ENCODE assay signal across 10 mouse cellular contexts in the genomic region with DNA sequence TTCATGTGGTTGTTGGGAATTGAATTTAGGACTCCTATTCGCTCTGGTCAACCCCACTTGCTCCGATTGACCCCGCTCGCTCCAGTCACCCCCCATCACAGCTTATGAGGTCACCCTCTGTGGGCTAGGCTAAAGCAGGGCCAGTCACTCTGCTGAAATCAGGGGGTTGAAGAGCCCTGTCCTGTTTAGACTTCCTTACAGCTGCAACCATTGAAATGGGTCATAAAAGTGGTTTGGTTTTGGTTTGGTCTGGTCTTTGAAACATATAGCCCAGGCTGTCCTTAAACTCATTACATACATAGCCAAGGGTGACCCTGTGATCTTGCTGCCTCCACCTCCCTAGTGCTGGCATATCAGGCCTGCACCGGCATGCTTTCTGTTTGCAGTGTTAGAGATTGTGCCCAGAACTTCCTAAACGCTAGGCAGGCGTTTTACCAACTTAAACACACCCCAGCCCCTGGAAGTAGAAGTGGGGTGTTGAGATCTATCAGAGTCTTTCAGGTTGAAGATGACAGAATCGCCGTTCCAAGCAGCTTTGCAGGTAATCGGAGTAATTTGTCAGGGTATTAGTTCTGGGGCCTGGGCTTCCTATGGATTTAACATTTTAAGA. TPM values are rescaled to one million over a fixed set of nuclear protein-coding genes. Genes with fewer than 3 reads are reported as not detected.
DNase-seq lines count a peak whose midpoint lies in the region; ATAC-seq and TF ChIP-seq lines count a peak whose summit lies in the region.
"Had no signal": no experiment of that assay in that cellular context is flagged by ENCODE, and none has a peak within 500 bp of the region (broad histone marks: within the 10 kb centered on the region; RNA-seq: fewer than 3 reads in every experiment).

No protein-coding gene starts in this region.

- no peak for TF ChIP-seq CTCF in kidney, adult 2 months (conservative IDR thresholded peaks at IDR 0.05; ENCODE audit: insufficient read depth, insufficient read length, low read depth, low read length)
- TF ChIP-seq CTCF in G1E (IDR thresholded peaks at IDR 0.05; ENCODE audit: low read depth, low read length) = no peak
- TF ChIP-seq CTCF in bone marrow, adult 2 months (IDR thresholded peaks at IDR 0.05; ENCODE audit: control insufficient read depth, insufficient read depth, low read length) = no peak

- H3K27ac ChIP-seq in kidney, adult 2 months (ENCODE audit: insufficient read depth, low read depth, low read length) = peak overlapping the region; percentile 24; the same call in 1 of the 2 replicates
- H3K27ac ChIP-seq in kidney, embryonic 14.5 days (ENCODE audit: low read depth, low read length) = no peak overlapping the region
- peak overlapping the region; percentile 91 for H3K27ac ChIP-seq in bone marrow, adult 2 months (ENCODE audit: control insufficient read depth, insufficient read depth, low read depth, low read length, poor library complexity)
- H3K27ac ChIP-seq in midbrain, embryonic 14.5 days (replicated peaks; ENCODE audit: low read depth, low read length) = no peak overlapping the region
- H3K27ac ChIP-seq in midbrain, embryonic 13.5 days = no peak overlapping the region
- H3K27ac ChIP-seq: midbrain, embryonic 12.5 days had no signal

- TF ChIP-seq POLR2A in kidney, adult 2 months (IDR thresholded peaks at IDR 0.05; ENCODE audit: low read depth, low read length) = no peak
- no peak for TF ChIP-seq POLR2A in bone marrow, adult 2 months (IDR thresholded peaks at IDR 0.05; ENCODE audit: borderline replicate concordance, control insufficient read depth, low read depth, low read length)

- no peak for ATAC-seq in kidney, embryonic 14.5 days (ENCODE audit: low FRiP score, low TSS enrichment)
- peak; percentile 11; the same call in 1 of the 2 replicates for ATAC-seq in G1E (ENCODE audit: extremely low read depth, insufficient number of reproducible peaks, low FRiP score, poor library complexity, severe bottlenecking)
- no peak for ATAC-seq in midbrain, embryonic 14.5 days (ENCODE audit: low FRiP score, low TSS enrichment)
- no peak for ATAC-seq in midbrain, embryonic 13.5 days
- ATAC-seq: activated CD4-positive, CD25-positive, alpha-beta regulatory T cell, adult 4 months had no signal

- WGBS in kidney, adult 2 months = 87% methylated on average over 10 of the region's 10 CpGs
- WGBS in kidney, embryonic 14.5 days = 85% methylated on average over 10 of the region's 10 CpGs
- WGBS in bone marrow, adult 2 months = 65% methylated on average over 10 of the region's 10 CpGs
- WGBS in midbrain, embryonic 14.5 days = 92% methylated on average over 10 of the region's 10 CpGs
- 87% methylated on average over 10 of the region's 10 CpGs for WGBS in midbrain, embryonic 13.5 days

- H3K4me3 ChIP-seq in kidney, adult 2 months (ENCODE audit: insufficient read depth, low read depth, low read length) = no peak overlapping the region
- H3K4me3 ChIP-seq in kidney, embryonic 14.5 days (ENCODE audit: low read length) = no peak overlapping the region
- H3K4me3 ChIP-seq in G1E (ENCODE audit: low read depth, low read length) = peak overlapping the region; percentile 61; the same call in 1 of the 2 replicates
- no peak overlapping the region for H3K4me3 ChIP-seq in bone marrow, adult 2 months (replicated peaks; ENCODE audit: control insufficient read depth, low read depth, low read length)
- H3K4me3 ChIP-seq in midbrain, embryonic 14.5 days (replicated peaks; ENCODE audit: low read depth, low read length) = no peak overlapping the region
- H3K4me3 ChIP-seq in midbrain, embryonic 13.5 days (replicated peaks) = no peak overlapping the region
- H3K4me3 ChIP-seq: midbrain, embryonic 12.5 days had no signal

- no peak for DNase-seq in kidney, adult 2 months
- DNase-seq in G1E (ENCODE audit: low spot score) (peak; percentile 17), liver (peak; percentile 74)
- DNase-seq in urinary bladder, adult 18-20 months (ENCODE audit: low spot score in 2 of 2) = no peak
- DNase-seq in midbrain, embryonic 14.5 days = no peak

- H3K9ac ChIP-seq in kidney, embryonic 14.5 days (ENCODE audit: low read depth, low read length) = no peak overlapping the region
- no peak overlapping the region for H3K9ac ChIP-seq in midbrain, embryonic 14.5 days (replicated peaks; ENCODE audit: low read length)
- H3K9ac ChIP-seq in midbrain, embryonic 13.5 days (replicated peaks) = no peak overlapping the region
- H3K9ac ChIP-seq: midbrain, embryonic 12.5 days had no signal

- H3K9me3 ChIP-seq in kidney, embryonic 14.5 days (ENCODE audit: control insufficient read depth, low read length) = no peaks in the 10 kb centered on the region
- H3K9me3 ChIP-seq in G1E (replicated peaks) = no peaks in the 10 kb centered on the region
- no peaks in the 10 kb centered on the region for H3K9me3 ChIP-seq in midbrain, embryonic 14.5 days (ENCODE audit: control insufficient read depth, low read length)
- H3K9me3 ChIP-seq in midbrain, embryonic 13.5 days = no peaks in the 10 kb centered on the region
- H3K9me3 ChIP-seq: midbrain, embryonic 12.5 days had no signal

- no peaks in the 10 kb centered on the region for H3K27me3 ChIP-seq in kidney, adult 2 months (replicated peaks; ENCODE audit: control insufficient read depth, insufficient read depth, low read length)
- H3K27me3 ChIP-seq in kidney, embryonic 14.5 days (ENCODE audit: control insufficient read depth, insufficient read depth, low read length) = no peaks in the 10 kb centered on the region
- no peaks in the 10 kb centered on the region for H3K27me3 ChIP-seq in G1E (ENCODE audit: insufficient read depth, low read length)
- H3K27me3 ChIP-seq in midbrain, embryonic 14.5 days (ENCODE audit: control insufficient read depth, insufficient read depth, low read length) = no peaks in the 10 kb centered on the region
- peaks cover 4% of the 10 kb centered on the region; the same call in 1 of the 2 replicates for H3K27me3 ChIP-seq in midbrain, embryonic 13.5 days
- H3K27me3 ChIP-seq: midbrain, embryonic 12.5 days had no signal

- no peak overlapping the region for H3K4me2 ChIP-seq in kidney, embryonic 14.5 days (replicated peaks; ENCODE audit: low read depth, low read length)
- H3K4me2 ChIP-seq in midbrain, embryonic 14.5 days (ENCODE audit: low read length) = no peak overlapping the region
- H3K4me2 ChIP-seq in midbrain, embryonic 13.5 days (replicated peaks) = no peak overlapping the region
- H3K4me2 ChIP-seq: midbrain, embryonic 12.5 days had no signal

- H3K36me3 ChIP-seq in kidney, adult 2 months (ENCODE audit: control insufficient read depth, insufficient read depth, low read length) = no peaks in the 10 kb centered on the region
- no peaks in the 10 kb centered on the region for H3K36me3 ChIP-seq in kidney, embryonic 14.5 days (ENCODE audit: control insufficient read depth, insufficient read depth, low read length)
- peaks cover 44% of the 10 kb centered on the region for H3K36me3 ChIP-seq in G1E (replicated peaks)
- H3K36me3 ChIP-seq in midbrain, embryonic 14.5 days (ENCODE audit: control insufficient read depth, insufficient read depth, low read length) = no peaks in the 10 kb centered on the region
- no peaks in the 10 kb centered on the region for H3K36me3 ChIP-seq in midbrain, embryonic 13.5 days
- H3K36me3 ChIP-seq: midbrain, embryonic 12.5 days had no signal

- H3K4me1 ChIP-seq in kidney, adult 2 months (ENCODE audit: control insufficient read depth, insufficient read depth, low read length) = 0 out of 2 replicates have a peak, but pooled peaks cover 2% of the 10 kb centered on the region
- peaks cover 21% of the 10 kb centered on the region; the same call in 1 of the 2 replicates for H3K4me1 ChIP-seq in kidney, embryonic 14.5 days (ENCODE audit: control insufficient read depth, insufficient read depth, low read length)
- H3K4me1 ChIP-seq in G1E (ENCODE audit: insufficient read depth, low read depth, low read length) = peaks cover 82% of the 10 kb centered on the region
- H3K4me1 ChIP-seq in bone marrow, adult 2 months (ENCODE audit: control insufficient read depth, insufficient read depth, low read length) = peaks cover 4% of the 10 kb centered on the region; the same call in 1 of the 2 replicates
- peaks cover 6% of the 10 kb centered on the region; the same call in 1 of the 2 replicates for H3K4me1 ChIP-seq in midbrain, embryonic 14.5 days (ENCODE audit: control insufficient read depth, insufficient read depth, low read length)
- H3K4me1 ChIP-seq in midbrain, embryonic 13.5 days (replicated peaks) = peaks cover 10% of the 10 kb centered on the region

RNA-seq across cellular contexts. Expression of gene Lyrm9, which starts 5.8 kb away (rescaled TPM):
- polyA plus RNA-seq in kidney, adult 2 months (2012; rRNA removed) = 22.4 and 24.9 TPM in 2 replicates
- 23.3 and 25.5 TPM in 2 replicates for polyA plus RNA-seq in kidney, embryonic 14.5 days (2014; fragmentation: Nextera tagmentation; extraction: Ambion mirVana)
- 15.2 and 24.9 TPM in 2 replicates for total RNA-seq in G1E (2014; fragmentation: Nextera tagmentation)
- 52.1 and 86.5 TPM in 2 replicates for total RNA-seq in G1E (2017)
- polyA plus RNA-seq in G1E (2012) = 211 and 274 TPM in 2 replicates
- polyA plus RNA-seq in bone marrow, adult 2 months (2011; ENCODE audit: insufficient read depth, insufficient read length, low replicate concordance, missing spikeins) = 19.0 and 27.0 TPM in 2 replicates
- polyA plus RNA-seq in midbrain, embryonic 14.5 days (2014; fragmentation: Nextera tagmentation; extraction: Ambion mirVana) = 26.1 and 30.9 TPM in 2 replicates
- 25.3 and 28.2 TPM in 2 replicates for polyA plus RNA-seq in midbrain, embryonic 13.5 days (2015; fragmentation: Nextera tagmentation; extraction: Ambion mirVana)

Comparison
In these comparisons a context has a peak if more than half of its experiments do, and no peak if none do; other contexts are left out.
1. H3K27ac ChIP-seq: peak in kidney, adult 2 months (single experiment) and bone marrow, adult 2 months (single experiment); none in kidney, embryonic 14.5 days (single experiment), midbrain, embryonic 14.5 days (single experiment) and midbrain, embryonic 13.5 days (single experiment).
2. DNase-seq: peak in G1E (single experiment) and liver (single experiment); none in kidney, adult 2 months (single experiment), urinary bladder, adult 18-20 months (0 of 2) and midbrain, embryonic 14.5 days (single experiment).